Comparison of ENCODE assay signal across 8 mouse cellular contexts in genomic region chr11:120721124-120722066, GRCm38 (mm10). TPM values are rescaled to one million over a fixed set of nuclear protein-coding genes. Genes with fewer than 3 reads are reported as not detected.
A peak's percentile ranks its signal among the peaks of the same experiment; 100 is the strongest.
DNase-seq lines count a peak whose midpoint lies in the region; ATAC-seq lines count a peak whose summit lies in the region.

Rac3 (plus strand) TSS chr11:120721470.

- DNase-seq in CD4-positive helper T cell, adult 2 months (ENCODE audit: low read depth, low spot score) = peak; percentile 57
- DNase-seq in ZHBTc4 (ENCODE audit: low read depth, low spot score) = peak; percentile 79
- DNase-seq in embryo, embryonic 10.5 days (ENCODE audit: low spot score) = peak; percentile 84
- DNase-seq in kidney, postnatal 14 days = peak; percentile 83
- DNase-seq in neural tube, embryonic 10.5 days (ENCODE audit: extremely low spot score, low spot score) = peak; percentile 77
- DNase-seq in urinary bladder, postnatal 4 days (ENCODE audit: low spot score in 2 of 2) = peak; percentile 62 to 73

- H3K36me3 ChIP-seq in heart, embryonic 15.5 days = peaks cover 22% of the 10 kb centered on the region; the same call in 1 of the 2 replicates
- peaks cover 18% of the 10 kb centered on the region; the same call in 1 of the 2 replicates for H3K36me3 ChIP-seq in liver, embryonic 15.5 days (replicated peaks)

- WGBS in heart, embryonic 15.5 days = under 1% methylated on average over 90 of the region's 90 CpGs
- WGBS in liver, embryonic 15.5 days (ENCODE audit: insufficient replicate concordance) = 1% methylated on average over 90 of the region's 90 CpGs

- H3K4me3 ChIP-seq in heart, embryonic 15.5 days = peak within 1 kb of the TSS; percentile 64
- H3K4me3 ChIP-seq in liver, embryonic 15.5 days (replicated peaks) = peak within 1 kb of the TSS; percentile 54

- H3K4me1 ChIP-seq in heart, embryonic 15.5 days (replicated peaks) = peaks cover 21% of the 10 kb centered on the region
- H3K4me1 ChIP-seq in liver, embryonic 15.5 days (replicated peaks) = peaks cover 23% of the 10 kb centered on the region

- peaks cover 48% of the 10 kb centered on the region for H3K27me3 ChIP-seq in heart, embryonic 15.5 days
- peaks cover 39% of the 10 kb centered on the region for H3K27me3 ChIP-seq in liver, embryonic 15.5 days

- H3K4me2 ChIP-seq in heart, embryonic 15.5 days = peak within 1 kb of the TSS; percentile 99
- H3K4me2 ChIP-seq in liver, embryonic 15.5 days = peak within 1 kb of the TSS; percentile 80

- H3K27ac ChIP-seq in heart, embryonic 15.5 days = no peak within 1 kb of the TSS
- H3K27ac ChIP-seq in liver, embryonic 15.5 days (replicated peaks) = no peak within 1 kb of the TSS

- no peaks in the 10 kb centered on the region for H3K9me3 ChIP-seq in heart, embryonic 15.5 days (replicated peaks)
- H3K9me3 ChIP-seq in liver, embryonic 15.5 days (replicated peaks) = no peaks in the 10 kb centered on the region

- H3K9ac ChIP-seq in heart, embryonic 15.5 days = peak within 1 kb of the TSS; percentile 67
- H3K9ac ChIP-seq in liver, embryonic 15.5 days = peak within 1 kb of the TSS; percentile 35; the same call in 1 of the 2 replicates

- peak; percentile 76 for ATAC-seq in heart, embryonic 15.5 days (replicated peaks; ENCODE audit: insufficient number of reproducible peaks, insufficient read depth, low FRiP score, low read depth)
- ATAC-seq in liver, embryonic 15.5 days (ENCODE audit: insufficient read depth) = peak; percentile 29

RNA-seq across cellular contexts. Expression of gene Rac3, which starts in this region (rescaled TPM):
- 7.8 and 17.0 TPM in 2 replicates for polyA plus RNA-seq in heart, embryonic 15.5 days (2015; fragmentation: Nextera tagmentation; extraction: Ambion mirVana)
- polyA plus RNA-seq in liver, embryonic 15.5 days (2015; fragmentation: Nextera tagmentation; extraction: Ambion mirVana) = 0.96 and 1.5 TPM in 2 replicates
